Mouse (Mus musculus): ENCODE results near the gene Tmem222. TPM values are rescaled to one million over a fixed set of nuclear protein-coding genes. Genes with fewer than 3 reads are reported as not detected.

The Tmem222 gene
- total and polyA plus RNA-seq, 2 experiments, result 22.7 to 57.0 TPM

GRCm38 (mm10) chr4:133292901-133293843 lies 15.6 kb upstream of the Tmem222 start:
- WGBS, result 89% methylated on average over 24 of the region's 24 CpGs
- H3K27ac ChIP-seq (replicated peaks; ENCODE audit: insufficient read depth, low read depth, low read length), result no peak overlapping the region

GRCm38 (mm10) chr4:133292405-133292804 lies 14.8 kb upstream of the Tmem222 start:
- WGBS, result 94% methylated on average over 4 of the region's 4 CpGs
- no peaks in the 10 kb centered on the region for H3K79me2 ChIP-seq (ENCODE audit: control insufficient read depth, insufficient read depth, low read length)
- H3K36me3 ChIP-seq (ENCODE audit: control insufficient read depth, insufficient read depth, low read length), result peaks cover 24% of the 10 kb centered on the region; the same call in 1 of the 2 replicates
- no peaks in the 10 kb centered on the region for H3K4me1 ChIP-seq (ENCODE audit: control insufficient read depth, insufficient read depth, low read length)
- no peak for DNase-seq (ENCODE audit: extremely low read depth, low read depth, low spot score)
- no peak overlapping the region for H3K9ac ChIP-seq (ENCODE audit: low read depth, low read length)
- H3K27me3 ChIP-seq (ENCODE audit: control insufficient read depth, insufficient read depth, low read length), result no peaks in the 10 kb centered on the region
- H3K4me3 ChIP-seq (ENCODE audit: insufficient read depth, low read depth, low read length), result no peak overlapping the region
- TF ChIP-seq CTCF (IDR thresholded peaks at IDR 0.05; ENCODE audit: low read depth, low read length) (no peak), POLR2A (IDR thresholded peaks at IDR 0.05; ENCODE audit: extremely low read depth, insufficient read depth, low read length) (no peak)
- H3K27ac ChIP-seq (replicated peaks; ENCODE audit: insufficient read depth, low read depth, low read length), result no peak overlapping the region

More at GRCm38 (mm10) chr4:133292901-133293843, 15.6 kb upstream of the Tmem222 start:
- Histone ChIP-seq H3K27me3 (ENCODE audit: control insufficient read depth, insufficient read depth, low read length) (no peaks in the 10 kb centered on the region), H3K36me3 (ENCODE audit: control insufficient read depth, insufficient read depth, low read length) (peaks cover 24% of the 10 kb centered on the region; the same call in 1 of the 2 replicates), H3K79me2 (ENCODE audit: control insufficient read depth, insufficient read depth, low read length) (no peaks in the 10 kb centered on the region), H3K4me3 (ENCODE audit: insufficient read depth, low read depth, low read length) (no peak overlapping the region), H3K9ac (ENCODE audit: low read depth, low read length) (no peak overlapping the region), H3K4me1 (ENCODE audit: control insufficient read depth, insufficient read depth, low read length) (no peaks in the 10 kb centered on the region)
- DNase-seq (ENCODE audit: extremely low read depth, low read depth, low spot score), result no peak
- TF ChIP-seq POLR2A (IDR thresholded peaks at IDR 0.05; ENCODE audit: extremely low read depth, insufficient read depth, low read length) (no peak), CTCF (IDR thresholded peaks at IDR 0.05; ENCODE audit: low read depth, low read length) (no peak)

- no peaks in the 10 kb centered on the region for H3K79me2 ChIP-seq (ENCODE audit: control insufficient read depth, insufficient read depth, low read length)
- no peak overlapping the region for H3K4me3 ChIP-seq (ENCODE audit: insufficient read depth, low read depth, low read length)
- no peak for TF ChIP-seq CTCF (IDR thresholded peaks at IDR 0.05; ENCODE audit: low read depth, low read length)
- TF ChIP-seq POLR2A (IDR thresholded peaks at IDR 0.05; ENCODE audit: extremely low read depth, insufficient read depth, low read length), result no peak
- H3K4me1 ChIP-seq (ENCODE audit: control insufficient read depth, insufficient read depth, low read length), result no peaks in the 10 kb centered on the region; the same call in 1 of the 2 replicates
- no peak overlapping the region for H3K27ac ChIP-seq (replicated peaks; ENCODE audit: insufficient read depth, low read depth, low read length)
- H3K9ac ChIP-seq (ENCODE audit: low read depth, low read length), result no peak overlapping the region
- DNase-seq (ENCODE audit: extremely low read depth, low read depth, low spot score), result no peak
- H3K27me3 ChIP-seq (ENCODE audit: control insufficient read depth, insufficient read depth, low read length), result no peaks in the 10 kb centered on the region
- 95% methylated on average over 1 of the region's 1 CpGs for WGBS
- peaks cover 19% of the 10 kb centered on the region; the same call in 1 of the 2 replicates for H3K36me3 ChIP-seq (ENCODE audit: control insufficient read depth, insufficient read depth, low read length)
Observed at GRCm38 (mm10) chr4:133291255-133291654, 13.7 kb upstream of the Tmem222 start.

GRCm38 (mm10) chr4:133286476-133287077 lies 9.0 kb upstream of the Tmem222 start:
- H3K4me1 ChIP-seq (ENCODE audit: control insufficient read depth, insufficient read depth, low read length), result peaks cover 5% of the 10 kb centered on the region; the same call in 1 of the 2 replicates
- H3K9ac ChIP-seq (ENCODE audit: low read depth, low read length), result no peak overlapping the region
- peak; percentile 99 for DNase-seq (ENCODE audit: extremely low read depth, low read depth, low spot score)
- no peaks in the 10 kb centered on the region for H3K27me3 ChIP-seq (ENCODE audit: control insufficient read depth, insufficient read depth, low read length)
- H3K27ac ChIP-seq (replicated peaks; ENCODE audit: insufficient read depth, low read depth, low read length), result peak overlapping the region; percentile 88
- H3K4me3 ChIP-seq (ENCODE audit: insufficient read depth, low read depth, low read length), result no peak overlapping the region
- 22% methylated on average over 4 of the region's 4 CpGs for WGBS
- TF ChIP-seq POLR2A (IDR thresholded peaks at IDR 0.05; ENCODE audit: extremely low read depth, insufficient read depth, low read length), result no peak
- no peak for TF ChIP-seq CTCF (IDR thresholded peaks at IDR 0.05; ENCODE audit: low read depth, low read length)
- no peaks in the 10 kb centered on the region for H3K36me3 ChIP-seq (ENCODE audit: control insufficient read depth, insufficient read depth, low read length)
- H3K79me2 ChIP-seq (ENCODE audit: control insufficient read depth, insufficient read depth, low read length), result no peaks in the 10 kb centered on the region

GRCm38 (mm10) chr4:133285950-133286349 lies 8.4 kb upstream of the Tmem222 start:
- H3K9ac ChIP-seq (ENCODE audit: low read depth, low read length), result no peak overlapping the region
- no peak overlapping the region for H3K4me3 ChIP-seq (ENCODE audit: insufficient read depth, low read depth, low read length)
- H3K27me3 ChIP-seq (ENCODE audit: control insufficient read depth, insufficient read depth, low read length), result no peaks in the 10 kb centered on the region
- peaks cover 5% of the 10 kb centered on the region; the same call in 1 of the 2 replicates for H3K4me1 ChIP-seq (ENCODE audit: control insufficient read depth, insufficient read depth, low read length)
- DNase-seq (ENCODE audit: extremely low read depth, low read depth, low spot score), result no peak
- 56% methylated on average over 5 of the region's 5 CpGs for WGBS
- peak overlapping the region; percentile 88 for H3K27ac ChIP-seq (replicated peaks; ENCODE audit: insufficient read depth, low read depth, low read length)
- TF ChIP-seq CTCF (IDR thresholded peaks at IDR 0.05; ENCODE audit: low read depth, low read length) (no peak), POLR2A (IDR thresholded peaks at IDR 0.05; ENCODE audit: extremely low read depth, insufficient read depth, low read length) (no peak)
- H3K36me3 ChIP-seq (ENCODE audit: control insufficient read depth, insufficient read depth, low read length), result no peaks in the 10 kb centered on the region
- H3K79me2 ChIP-seq (ENCODE audit: control insufficient read depth, insufficient read depth, low read length), result no peaks in the 10 kb centered on the region
